Mouse (Mus musculus) forebrain, embryonic 11.5 days (tissue): ENCODE data around the gene Dlg1. TPM values are rescaled to one million over a fixed set of nuclear protein-coding genes. Genes with fewer than 3 reads are reported as not detected.
A peak's percentile ranks its signal among the peaks of the same experiment; 100 is the strongest.

Source experiments
- ATAC-seq: fragments of 200-750 bp; cut with Nextera tagmentation; replicated peaks from 2 replicates; pipeline ENCODE4 v1.8.0; 2017; ENCODE audit warnings: moderate TSS enrichment; ENCODE audit not compliant: low FRiP score
- DNase-seq: peaks from one replicate; pipeline ENCODE4 v3.0.0-alpha.2; 2017; ENCODE audit warnings: low spot score
- H3K27ac ChIP-seq: fragments of 300-500 bp; sonication (generic); 2 replicates; pipeline ENCODE4 v1.5.1; 2014; ENCODE audit warnings: low read depth, low read length
- H3K27me3 ChIP-seq: fragments of 300-500 bp; sonication (generic); 2 replicates; pipeline ENCODE4 v1.6.1; 2014; ENCODE audit warnings: mild to moderate bottlenecking, low read length, mixed read lengths; ENCODE audit not compliant: control insufficient read depth, insufficient read depth
- H3K36me3 ChIP-seq: fragments of 300-500 bp; sonication (generic); 2 replicates; pipeline ENCODE4 v1.6.1; 2014; ENCODE audit warnings: mild to moderate bottlenecking, low read length, moderate library complexity, mixed read lengths; ENCODE audit not compliant: control insufficient read depth, insufficient read depth
- H3K4me1 ChIP-seq: fragments of 300-500 bp; sonication (generic); replicated peaks from 2 replicates; pipeline ENCODE4 v1.6.1; 2014; ENCODE audit warnings: low read length, mixed read lengths; ENCODE audit not compliant: control insufficient read depth, insufficient read depth
- H3K4me2 ChIP-seq: fragments of 300-500 bp; sonication (generic); 2 replicates; pipeline ENCODE4 v1.6.1; 2014; ENCODE audit warnings: low read depth, mild to moderate bottlenecking, low read length, moderate library complexity, mixed read lengths; ENCODE audit not compliant: severe bottlenecking
- H3K4me3 ChIP-seq: fragments of 300-500 bp; sonication (generic); 2 replicates; pipeline ENCODE4 v1.5.1; 2014; ENCODE audit warnings: low read depth, low read length
- H3K9ac ChIP-seq: fragments of 300-500 bp; sonication (generic); 2 replicates; pipeline ENCODE4 v1.6.1; 2014; ENCODE audit warnings: low read length
- H3K9me3 ChIP-seq: fragments of 300-500 bp; sonication (generic); 2 replicates; pipeline ENCODE4 v1.6.1; 2016; ENCODE audit warnings: low read length, mixed read lengths; ENCODE audit not compliant: control insufficient read depth
- WGBS: fragments of 180-500 bp; shearing (Covaris S2); extraction: QIAGEN DNeasy Blood & Tissue Kit; methylation state at CpG from one replicate; pipeline ENCODE4 v1.1.7; 2014; 5-methylcytosine and 5-hydroxymethylcytosine counted together
- polyA plus RNA-seq: library from polyadenylated mRNA; unstranded; fragments of >200 nt; fragmentation: Nextera tagmentation; extraction: Ambion mirVana; gene quantifications from 2 replicates; pipeline ENCODE4 v1.2.1, GENCODE M21; 2014

Dlg1 gene
- 33.1 and 38.5 TPM in 2 replicates for polyA plus RNA-seq

DNA sequence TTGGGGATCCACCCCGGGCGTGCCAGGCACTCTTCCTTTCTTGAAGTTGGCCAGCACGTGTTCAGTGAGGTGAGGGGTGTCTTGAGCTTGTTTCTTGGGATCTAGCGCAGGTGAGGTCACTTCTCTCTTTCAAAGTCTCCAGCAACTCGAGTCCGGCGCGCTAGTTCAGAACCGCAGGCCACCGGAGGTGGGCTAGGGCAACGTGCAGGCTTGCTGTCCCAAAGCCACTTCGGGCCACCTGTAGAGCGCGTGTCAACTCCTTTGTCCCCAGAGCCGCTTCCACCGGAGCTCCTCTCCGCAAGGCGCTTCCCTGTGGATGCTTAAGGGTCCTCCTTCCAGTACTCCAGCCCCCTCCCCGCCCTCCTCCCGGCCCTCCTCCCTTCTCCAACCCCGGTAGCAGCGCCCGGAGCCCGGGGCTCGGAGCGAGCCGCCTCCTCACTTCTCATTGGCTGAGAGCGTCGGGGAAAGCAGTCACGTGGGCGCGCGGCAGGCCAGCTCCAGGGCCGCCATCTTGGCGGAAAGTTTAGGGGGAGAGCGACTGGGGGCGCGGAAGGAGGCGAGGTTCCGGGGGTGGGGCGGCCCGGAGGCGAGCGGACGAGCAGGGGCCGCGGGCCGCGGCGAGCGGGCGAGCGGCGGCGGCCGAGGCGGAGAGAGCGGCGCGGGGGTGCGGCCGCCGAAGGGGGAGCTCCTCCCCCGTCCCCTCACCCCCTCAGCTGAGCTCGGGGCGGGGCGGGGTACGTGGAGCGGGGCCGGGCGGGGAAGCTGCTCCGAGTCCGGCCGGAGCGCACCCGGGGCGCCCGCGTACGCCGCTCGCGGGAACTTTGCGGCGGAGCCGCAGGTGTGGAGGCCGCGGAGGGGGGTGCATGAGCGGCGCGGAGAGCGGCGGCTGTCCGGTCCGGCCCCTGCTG lies at the start of gene Dlg1:
TSS of gene Dlg1 (plus strand) at position 65 of the 908 bp plus-strand sequence.
- H3K27me3 ChIP-seq: no peaks in the 10 kb centered on the region
- ATAC-seq (peak; percentile 97), DNase-seq (peak; percentile 98)
- H3K9ac ChIP-seq: peak within 1 kb of the TSS; percentile 94
- H3K4me2 ChIP-seq: peak within 1 kb of the TSS; percentile 83
- H3K9me3 ChIP-seq: no peaks in the 10 kb centered on the region
- H3K4me1 ChIP-seq: peaks cover 6% of the 10 kb centered on the region; the same call in 1 of the 2 replicates
- peak within 1 kb of the TSS; percentile 96 for H3K4me3 ChIP-seq
- no peaks in the 10 kb centered on the region for H3K36me3 ChIP-seq
- WGBS: 1% methylated on average over 69 of the region's 95 CpGs
- peak within 1 kb of the TSS; percentile 94 for H3K27ac ChIP-seq

DNA sequence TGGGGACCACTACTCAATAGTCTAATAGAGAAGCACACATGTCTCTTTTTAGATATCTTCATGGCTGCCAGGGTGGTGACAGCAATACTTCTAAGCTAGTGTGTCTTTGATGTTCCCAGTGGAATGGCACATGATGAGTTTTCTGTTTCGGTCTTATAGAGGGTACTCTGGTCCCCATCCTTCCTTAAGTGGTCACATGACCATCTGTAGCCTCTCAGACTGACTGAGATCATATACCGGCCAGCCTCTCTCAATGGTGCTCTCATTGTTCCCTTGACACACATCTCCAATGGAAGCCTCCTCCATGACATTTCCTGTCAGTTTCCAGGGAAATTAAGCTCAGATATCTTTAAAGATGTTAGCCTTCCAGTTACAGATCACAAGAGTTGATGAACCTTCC lies 46.9 kb upstream of the Dlg1 start:
- no peaks in the 10 kb centered on the region for H3K27me3 ChIP-seq
- no peak overlapping the region for H3K27ac ChIP-seq
- DNase-seq (no peak), ATAC-seq (no peak)
- H3K36me3 ChIP-seq: no peaks in the 10 kb centered on the region
- H3K4me3 ChIP-seq: no peak overlapping the region
- WGBS: 92% methylated on average over 2 of the region's 2 CpGs
- no peak overlapping the region for H3K4me2 ChIP-seq
- peaks cover 5% of the 10 kb centered on the region; the same call in 1 of the 2 replicates for H3K4me1 ChIP-seq
- H3K9me3 ChIP-seq: no peaks in the 10 kb centered on the region
- H3K9ac ChIP-seq: no peak overlapping the region

GRCm38 (mm10) chr16:31617128-31617527 lies 46.1 kb upstream of the Dlg1 start:
- no peaks in the 10 kb centered on the region for H3K9me3 ChIP-seq
- no peak overlapping the region for H3K27ac ChIP-seq
- no peak for ATAC-seq
- no peak for DNase-seq
- no peaks in the 10 kb centered on the region for H3K36me3 ChIP-seq
- peaks cover 5% of the 10 kb centered on the region; the same call in 1 of the 2 replicates for H3K4me1 ChIP-seq
- no peak overlapping the region for H3K4me3 ChIP-seq
- H3K9ac ChIP-seq: no peak overlapping the region
- no peaks in the 10 kb centered on the region for H3K27me3 ChIP-seq
- H3K4me2 ChIP-seq: no peak overlapping the region

GRCm38 (mm10) chr16:31617823-31618371 lies 45.3 kb upstream of the Dlg1 start:
- Histone ChIP-seq H3K4me2 (peak overlapping the region; percentile 18; the same call in 1 of the 2 replicates), H3K36me3 (no peaks in the 10 kb centered on the region), H3K27ac (no peak overlapping the region), H3K9me3 (no peaks in the 10 kb centered on the region), H3K27me3 (no peaks in the 10 kb centered on the region), H3K9ac (no peak overlapping the region), H3K4me3 (no peak overlapping the region), H3K4me1 (peaks cover 5% of the 10 kb centered on the region; the same call in 1 of the 2 replicates)
- whole genome bisulfite sequencing: 34% methylated on average over 10 of the region's 10 CpGs
- DNase-seq (peak; percentile 71), ATAC-seq (no peak)

DNA sequence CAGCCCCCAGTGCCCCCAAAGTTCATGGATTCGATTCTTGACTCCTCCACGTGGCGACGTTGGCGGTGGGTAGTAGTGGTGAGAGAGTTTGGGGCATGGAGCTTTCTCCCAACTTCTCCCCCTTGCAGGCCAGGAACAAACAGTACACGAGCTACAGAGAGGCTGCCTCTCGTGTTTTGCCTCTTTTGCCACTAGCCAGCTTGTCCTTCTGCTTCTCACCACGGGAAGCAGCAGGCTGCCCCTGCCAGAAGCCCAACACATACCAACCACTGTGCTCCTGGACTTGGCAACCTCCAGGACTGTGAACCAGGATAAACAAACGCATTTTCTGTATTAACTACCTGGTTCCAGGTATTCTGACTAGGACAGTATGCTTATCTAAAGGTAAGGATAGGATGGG lies 44.6 kb upstream of the Dlg1 start:
- no peaks in the 10 kb centered on the region for H3K36me3 ChIP-seq
- no peaks in the 10 kb centered on the region for H3K9me3 ChIP-seq
- WGBS: 75% methylated on average over 9 of the region's 9 CpGs
- no peaks in the 10 kb centered on the region for H3K27me3 ChIP-seq
- no peak overlapping the region for H3K4me3 ChIP-seq
- no peak for ATAC-seq
- peaks cover 5% of the 10 kb centered on the region; the same call in 1 of the 2 replicates for H3K4me1 ChIP-seq
- H3K4me2 ChIP-seq: no peak overlapping the region
- no peak overlapping the region for H3K9ac ChIP-seq
- H3K27ac ChIP-seq: no peak overlapping the region
- no peak for DNase-seq

- no peaks in the 10 kb centered on the region for H3K9me3 ChIP-seq
- peaks cover 5% of the 10 kb centered on the region; the same call in 1 of the 2 replicates for H3K4me1 ChIP-seq
- H3K4me2 ChIP-seq: no peak overlapping the region
- no peaks in the 10 kb centered on the region for H3K27me3 ChIP-seq
- no peaks in the 10 kb centered on the region for H3K36me3 ChIP-seq
- ATAC-seq: no peak
- H3K4me3 ChIP-seq: no peak overlapping the region
- 86% methylated on average over 6 of the region's 6 CpGs for WGBS
- no peak overlapping the region for H3K27ac ChIP-seq
- no peak overlapping the region for H3K9ac ChIP-seq
- no peak for DNase-seq
These were observed 43.4 kb upstream of the Dlg1 start for GRCm38 (mm10) chr16:31619675-31620335.

DNA sequence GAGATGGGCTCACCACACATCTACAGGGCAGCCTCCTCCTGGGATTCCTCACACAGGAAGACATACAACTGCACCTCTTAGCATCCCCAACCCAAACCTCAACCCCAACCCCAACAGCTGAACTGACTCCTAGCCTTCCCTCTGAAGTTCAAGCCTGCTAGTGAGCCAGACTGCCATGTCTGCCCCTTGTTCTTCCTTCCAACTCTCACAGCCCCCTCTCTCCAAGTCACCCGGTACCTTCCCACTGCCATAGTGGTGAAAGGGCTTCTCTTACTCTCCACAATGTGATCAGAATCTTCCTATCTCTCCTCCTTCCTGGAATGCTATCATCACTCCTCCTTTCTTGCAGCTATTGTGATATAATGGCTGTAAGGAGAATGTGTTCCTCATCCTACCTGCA lies 40.9 kb upstream of the Dlg1 start:
- DNase-seq (no peak), ATAC-seq (no peak)
- no peak overlapping the region for H3K4me3 ChIP-seq
- H3K36me3 ChIP-seq: no peaks in the 10 kb centered on the region
- 95% methylated on average over 1 of the region's 1 CpGs for WGBS
- H3K27me3 ChIP-seq: no peaks in the 10 kb centered on the region
- H3K4me1 ChIP-seq: peaks cover 5% of the 10 kb centered on the region; the same call in 1 of the 2 replicates
- H3K27ac ChIP-seq: no peak overlapping the region
- no peaks in the 10 kb centered on the region for H3K9me3 ChIP-seq
- no peak overlapping the region for H3K4me2 ChIP-seq
- no peak overlapping the region for H3K9ac ChIP-seq

DNA sequence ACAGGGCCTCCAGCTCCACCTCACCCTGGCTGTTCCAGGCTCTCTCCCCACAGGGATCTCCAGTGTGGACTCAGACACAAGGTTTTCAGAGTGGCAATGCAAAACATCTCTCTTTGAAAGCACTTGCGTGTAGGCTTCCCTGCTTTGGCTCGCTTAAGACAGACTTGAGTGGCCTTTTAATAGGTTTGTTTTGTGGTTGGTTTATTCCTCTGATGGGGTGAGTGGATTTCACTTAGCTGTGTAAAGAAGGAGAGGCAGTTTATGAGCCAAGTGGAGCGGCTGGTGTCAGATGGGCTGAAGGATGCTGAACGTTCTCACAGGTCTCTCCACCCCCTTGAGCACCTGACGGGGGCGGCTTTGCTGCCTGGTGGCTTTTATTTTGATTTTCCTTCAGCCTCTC lies 40.1 kb upstream of the Dlg1 start:
- WGBS: 88% methylated on average over 6 of the region's 6 CpGs
- H3K9me3 ChIP-seq: no peaks in the 10 kb centered on the region
- H3K27me3 ChIP-seq: no peaks in the 10 kb centered on the region
- no peak overlapping the region for H3K9ac ChIP-seq
- DNase-seq: no peak
- H3K4me3 ChIP-seq: no peak overlapping the region
- no peak overlapping the region for H3K27ac ChIP-seq
- H3K36me3 ChIP-seq: no peaks in the 10 kb centered on the region
- no peak overlapping the region for H3K4me2 ChIP-seq
- no peak for ATAC-seq
- peaks cover under 1% of the 10 kb centered on the region; the same call in 1 of the 2 replicates for H3K4me1 ChIP-seq
